Mouse (Mus musculus): Measurements from ENCODE around the gene Tsku.

DNA sequence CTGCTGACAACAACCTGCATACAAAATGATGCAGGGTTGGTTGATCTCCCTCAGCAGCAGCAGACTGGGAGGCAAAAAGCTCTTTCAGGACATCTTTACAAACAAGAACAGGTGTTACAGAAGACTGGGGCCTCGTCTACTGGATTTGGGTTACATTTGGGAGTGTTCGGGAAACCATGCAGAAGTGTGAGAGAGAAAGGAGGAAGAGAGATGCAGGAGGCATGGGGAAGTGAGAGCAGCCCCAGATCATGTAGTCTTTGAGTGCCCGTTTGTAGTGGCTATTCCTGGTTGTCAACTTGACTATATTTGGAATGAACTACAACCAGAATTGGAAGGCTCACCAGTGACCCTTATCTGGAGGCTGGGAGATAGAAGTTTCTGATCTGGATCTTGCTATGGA lies 38.7 kb downstream of the Tsku start:
- TF ChIP-seq E2F4 (IDR thresholded peaks at IDR 0.05; ENCODE audit: insufficient read depth) (no peak), POLR2A (IDR thresholded peaks at IDR 0.05; ENCODE audit: insufficient read length, low read depth) (no peak), MAX (IDR thresholded peaks at IDR 0.05; ENCODE audit: low read depth) (no peak), USF1 (IDR thresholded peaks at IDR 0.05; ENCODE audit: low read depth) (no peak), POLR2AphosphoS2 (IDR thresholded peaks at IDR 0.05; ENCODE audit: insufficient read length, low read depth) (no peak), MYOG (IDR thresholded peaks at IDR 0.05; ENCODE audit: control insufficient read depth in 1 of 3, insufficient read depth in 1 of 3, insufficient read length in 2 of 3, low read depth in 2 of 3) (no peak), MYOD1 (IDR thresholded peaks at IDR 0.05; ENCODE audit: control insufficient read depth in 1 of 3, insufficient read length in 2 of 3, low read depth in 2 of 3) (no peak), CEBPB (IDR thresholded peaks at IDR 0.05; ENCODE audit: insufficient read depth, poor library complexity, severe bottlenecking) (no peak), TCF12 (IDR thresholded peaks at IDR 0.05; ENCODE audit: insufficient read depth, poor library complexity, severe bottlenecking) (no peak), TCF3 (IDR thresholded peaks at IDR 0.05; ENCODE audit: insufficient read length, low read depth) (no peak)

Data from myocyte (in vitro differentiated cells).